Mouse (Mus musculus) midbrain, embryonic 14.5 days (tissue): ENCODE data around the gene Efemp2. TPM values are rescaled to one million over a fixed set of nuclear protein-coding genes. Genes with fewer than 3 reads are reported as not detected.
A peak's percentile ranks its signal among the peaks of the same experiment; 100 is the strongest.

Experiments
- ATAC-seq: fragments of 200-750 bp; cut with Nextera tagmentation; 2 replicates; pipeline ENCODE4 v1.8.0; 2017; ENCODE audit warnings: moderate number of reproducible peaks, moderate library complexity; ENCODE audit not compliant: low FRiP score, low TSS enrichment
- DNase-seq: peaks from one replicate; pipeline ENCODE4 v3.0.0-alpha.2; 2015
- H3K27ac ChIP-seq: fragments of 300-500 bp; sonication (generic); replicated peaks from 2 replicates; pipeline ENCODE4 v1.5.1; 2014; ENCODE audit warnings: mild to moderate bottlenecking, low read depth, low read length, moderate library complexity
- H3K27me3 ChIP-seq: fragments of 300-500 bp; sonication (generic); 2 replicates; pipeline ENCODE4 v1.6.1; 2014; ENCODE audit warnings: low read length, control low read depth, mixed read lengths; ENCODE audit not compliant: control insufficient read depth, insufficient read depth
- H3K36me3 ChIP-seq: fragments of 300-500 bp; sonication (generic); 2 replicates; pipeline ENCODE4 v1.6.1; 2014; ENCODE audit warnings: low read length, control low read depth; ENCODE audit not compliant: control insufficient read depth, insufficient read depth
- H3K4me1 ChIP-seq: fragments of 300-500 bp; sonication (generic); 2 replicates; pipeline ENCODE4 v1.6.1; 2014; ENCODE audit warnings: mild to moderate bottlenecking, antibody characterized with exemption, low read length, control low read depth; ENCODE audit not compliant: control insufficient read depth, insufficient read depth
- H3K4me2 ChIP-seq: fragments of 300-500 bp; sonication (generic); 2 replicates; pipeline ENCODE4 v1.6.1; 2014; ENCODE audit warnings: mild to moderate bottlenecking, low read length, moderate library complexity
- H3K4me3 ChIP-seq: fragments of 300-500 bp; sonication (generic); replicated peaks from 2 replicates; pipeline ENCODE4 v1.5.1; 2014; ENCODE audit warnings: low read depth, low read length
- H3K9ac ChIP-seq: fragments of 300-500 bp; sonication (generic); replicated peaks from 2 replicates; pipeline ENCODE4 v1.6.1; 2014; ENCODE audit warnings: mild to moderate bottlenecking, low read length, moderate library complexity
- H3K9me3 ChIP-seq: fragments of 300-500 bp; sonication (generic); 2 replicates; pipeline ENCODE4 v1.6.1; 2016; ENCODE audit warnings: low read length, control low read depth, mixed read lengths; ENCODE audit not compliant: control insufficient read depth
- WGBS: fragments of 180-500 bp; shearing (Covaris S2); extraction: QIAGEN DNeasy Blood & Tissue Kit; methylation state at CpG from one replicate; pipeline ENCODE4 v1.1.7; 2014; 5-methylcytosine and 5-hydroxymethylcytosine counted together
- polyA plus RNA-seq: library from polyadenylated mRNA; unstranded; fragments of >200 nt; fragmentation: Nextera tagmentation; extraction: Ambion mirVana; gene quantifications from 2 replicates; pipeline ENCODE4 v1.2.1, GENCODE M21; 2014

Gene Efemp2
- polyA plus RNA-seq = 18.0 and 28.7 TPM in 2 replicates

DNA sequence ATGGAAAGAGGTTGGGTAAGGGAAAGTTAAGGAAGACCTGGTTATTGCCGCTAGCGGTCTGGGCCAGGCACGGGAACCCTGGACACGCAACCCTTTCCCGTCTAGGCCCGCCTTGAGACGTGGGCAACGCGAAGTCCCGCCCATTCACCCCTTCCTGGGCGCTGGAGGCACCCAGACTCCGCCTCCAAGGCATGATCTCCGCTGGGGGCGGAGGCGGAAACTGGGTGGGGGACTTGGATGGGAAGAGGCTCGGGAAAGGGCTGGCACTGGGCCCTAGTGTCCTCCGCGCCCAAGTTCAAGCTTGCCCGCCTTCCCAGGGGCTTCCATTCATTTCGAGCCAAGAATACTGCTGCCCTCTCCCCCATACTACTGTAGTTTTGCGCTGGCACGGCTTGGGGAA, at the start of gene Efemp2:
Efemp2 (plus strand) TSS at position 235 of the 400 bp plus-strand sequence.
- ATAC-seq = peak; percentile 57; the same call in 1 of the 2 replicates
- 2% methylated on average over 22 of the region's 22 CpGs for WGBS

DNA sequence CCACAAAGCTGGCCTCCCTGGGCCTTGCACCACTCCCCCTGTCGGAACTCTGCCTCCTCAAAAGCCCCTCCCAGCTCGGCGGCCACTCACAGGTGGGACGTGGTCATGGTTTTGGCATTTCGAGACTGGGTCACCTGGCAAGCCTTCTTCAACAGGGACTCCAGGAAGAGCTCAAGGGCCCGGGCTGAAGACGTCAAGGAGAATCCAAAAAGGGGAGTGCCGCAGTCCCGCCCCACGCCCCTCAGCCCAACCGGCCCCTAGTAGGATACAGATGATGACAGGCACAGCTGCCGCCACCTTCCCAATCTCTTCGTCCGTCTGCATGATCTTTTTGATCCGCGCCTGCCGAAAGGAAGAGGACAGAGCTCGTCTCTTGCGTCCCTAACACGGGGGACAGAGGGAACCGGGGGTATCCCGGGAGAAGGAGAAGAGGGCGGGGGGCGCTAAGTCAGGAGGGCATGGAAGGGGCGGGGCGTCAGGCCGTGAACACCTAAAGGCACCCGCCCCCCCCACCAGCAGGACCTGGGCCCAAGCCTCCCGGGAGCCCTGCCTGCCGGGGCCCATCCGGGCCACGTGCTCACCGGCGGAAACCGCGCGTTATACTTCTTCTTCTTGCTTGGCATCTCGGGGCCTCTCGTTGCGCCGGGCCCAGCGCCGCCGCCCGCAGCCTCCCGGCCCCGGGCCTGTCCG, 49.5 kb upstream of the Efemp2 start:
- peak overlapping the region; percentile 77 for H3K9ac ChIP-seq
- H3K27me3 ChIP-seq = no peaks in the 10 kb centered on the region
- H3K4me1 ChIP-seq = peaks cover 29% of the 10 kb centered on the region
- H3K36me3 ChIP-seq = peaks cover 56% of the 10 kb centered on the region
- under 1% methylated on average over 47 of the region's 48 CpGs for WGBS
- peak; percentile 81 for DNase-seq
- H3K27ac ChIP-seq = peak overlapping the region; percentile 86
- peak; percentile 64 for ATAC-seq
- peak overlapping the region; percentile 81 for H3K4me3 ChIP-seq
- peak overlapping the region; percentile 88 for H3K4me2 ChIP-seq
- no peaks in the 10 kb centered on the region for H3K9me3 ChIP-seq

More for the DNA sequence above, at the start of gene Efemp2:
- Histone ChIP-seq H3K4me2 (peak within 1 kb of the TSS; percentile 95), H3K9me3 (no peaks in the 10 kb centered on the region), H3K4me1 (peaks cover 21% of the 10 kb centered on the region), H3K27me3 (no peaks in the 10 kb centered on the region), H3K4me3 (peak within 1 kb of the TSS; percentile 53), H3K27ac (peak within 1 kb of the TSS; percentile 61), H3K36me3 (no peaks in the 10 kb centered on the region), H3K9ac (peak within 1 kb of the TSS; percentile 76)
- DNase-seq = peak; percentile 82

DNA sequence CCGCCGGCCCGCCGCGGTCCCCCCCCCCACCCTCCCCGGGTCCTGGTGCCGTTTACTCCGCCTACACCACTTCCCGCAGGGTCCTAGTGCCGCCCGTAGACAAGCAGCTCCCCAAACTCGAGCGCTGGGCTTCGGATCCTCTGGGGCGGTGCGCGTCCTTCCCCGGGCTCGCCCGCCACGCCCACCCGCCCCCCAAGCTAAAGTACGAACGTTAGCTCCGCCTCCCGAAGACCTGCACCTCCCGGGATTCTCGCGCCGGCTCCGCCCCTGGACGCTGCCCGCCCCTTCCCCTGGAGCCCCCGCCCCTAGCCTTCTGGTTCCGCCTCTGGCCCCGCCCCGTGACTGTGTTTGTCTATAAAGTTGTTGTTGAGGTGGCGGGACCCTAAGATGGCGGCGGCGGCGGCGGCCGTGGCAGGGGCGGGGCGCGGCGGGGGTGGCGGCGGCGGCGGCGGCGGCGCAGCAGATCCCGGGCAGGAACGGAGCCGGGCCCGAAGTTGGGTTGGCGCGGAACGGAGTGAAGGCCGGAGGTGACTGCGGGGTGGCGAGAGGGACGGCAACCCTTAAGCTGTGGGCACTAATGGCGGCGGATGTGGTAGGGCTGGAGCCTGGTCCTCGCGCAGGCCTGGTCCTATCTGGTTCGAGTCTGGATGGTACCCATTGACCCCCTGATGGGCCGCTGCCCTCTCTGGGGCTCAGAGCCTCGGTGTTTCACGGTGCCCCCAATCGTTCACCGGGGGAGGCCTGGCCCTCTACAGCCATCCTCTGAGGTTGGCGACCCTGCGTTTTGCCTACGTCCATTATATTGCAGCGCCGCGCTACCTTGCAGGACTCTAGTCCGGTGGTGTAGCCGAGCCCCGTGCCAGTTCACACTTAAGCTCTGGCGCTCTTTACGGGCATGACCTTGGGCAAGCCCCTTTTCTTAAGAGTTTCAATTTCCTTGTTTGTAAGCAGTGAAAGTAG, 48.7 kb upstream of the Efemp2 start, which contains the start of the genes Drap1 and AI837181:
Drap1 (minus strand) TSS at position 198 of the 960 bp plus-strand sequence.
AI837181 (plus strand) TSS at position 363 of the 960 bp plus-strand sequence.
- peak within 1 kb of the TSS; percentile 81 for H3K4me3 ChIP-seq
- peak within 1 kb of the TSS; percentile 88 for H3K4me2 ChIP-seq
- DNase-seq (peak; percentile 99), ATAC-seq (peak; percentile 91)
- H3K36me3 ChIP-seq = peaks cover 54% of the 10 kb centered on the region
- WGBS = under 1% methylated on average over 82 of the region's 87 CpGs
- H3K27ac ChIP-seq = peak within 1 kb of the TSS; percentile 90
- no peaks in the 10 kb centered on the region for H3K27me3 ChIP-seq
- peak within 1 kb of the TSS; percentile 90 for H3K9ac ChIP-seq
- H3K9me3 ChIP-seq = no peaks in the 10 kb centered on the region
- H3K4me1 ChIP-seq = peaks cover 29% of the 10 kb centered on the region

DNA sequence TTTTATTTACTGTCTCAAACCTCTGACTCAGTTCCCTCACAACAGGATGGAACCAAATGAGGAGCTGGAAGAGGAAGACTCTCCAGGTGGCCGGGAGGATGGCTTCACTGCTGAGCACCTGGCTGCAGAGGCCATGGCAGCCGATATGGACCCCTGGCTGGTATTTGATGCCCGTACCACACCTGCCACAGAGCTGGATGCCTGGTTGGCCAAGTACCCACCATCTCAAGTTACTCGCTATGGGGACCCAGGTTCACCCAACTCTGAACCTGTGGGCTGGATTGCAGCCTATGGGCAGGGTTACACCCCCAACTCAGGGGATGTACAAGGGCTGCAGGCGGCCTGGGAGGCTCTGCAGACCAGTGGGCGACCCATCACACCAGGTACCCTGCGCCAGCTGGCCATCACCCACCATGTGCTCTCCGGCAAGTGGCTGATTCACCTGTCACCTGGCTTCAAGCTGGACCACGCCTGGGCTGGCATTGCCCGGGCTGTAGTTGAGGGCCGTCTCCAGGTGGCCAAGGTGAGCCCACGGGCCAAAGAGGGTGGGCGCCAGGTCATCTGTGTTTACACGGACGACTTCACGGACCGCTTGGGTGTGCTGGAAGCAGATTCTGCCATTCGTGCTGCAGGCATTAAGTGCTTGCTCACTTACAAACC, 47.7 kb upstream of the Efemp2 start:
- WGBS = 92% methylated on average over 18 of the region's 18 CpGs
- Histone ChIP-seq H3K27me3 (no peaks in the 10 kb centered on the region), H3K4me3 (peak overlapping the region; percentile 81), H3K27ac (peak overlapping the region; percentile 90; the same call in 1 of the 2 replicates), H3K9ac (peak overlapping the region; percentile 90), H3K4me2 (peak overlapping the region; percentile 84), H3K36me3 (peaks cover 44% of the 10 kb centered on the region), H3K4me1 (peaks cover 29% of the 10 kb centered on the region), H3K9me3 (no peaks in the 10 kb centered on the region)
- DNase-seq = no peak
- no peak for ATAC-seq

DNA sequence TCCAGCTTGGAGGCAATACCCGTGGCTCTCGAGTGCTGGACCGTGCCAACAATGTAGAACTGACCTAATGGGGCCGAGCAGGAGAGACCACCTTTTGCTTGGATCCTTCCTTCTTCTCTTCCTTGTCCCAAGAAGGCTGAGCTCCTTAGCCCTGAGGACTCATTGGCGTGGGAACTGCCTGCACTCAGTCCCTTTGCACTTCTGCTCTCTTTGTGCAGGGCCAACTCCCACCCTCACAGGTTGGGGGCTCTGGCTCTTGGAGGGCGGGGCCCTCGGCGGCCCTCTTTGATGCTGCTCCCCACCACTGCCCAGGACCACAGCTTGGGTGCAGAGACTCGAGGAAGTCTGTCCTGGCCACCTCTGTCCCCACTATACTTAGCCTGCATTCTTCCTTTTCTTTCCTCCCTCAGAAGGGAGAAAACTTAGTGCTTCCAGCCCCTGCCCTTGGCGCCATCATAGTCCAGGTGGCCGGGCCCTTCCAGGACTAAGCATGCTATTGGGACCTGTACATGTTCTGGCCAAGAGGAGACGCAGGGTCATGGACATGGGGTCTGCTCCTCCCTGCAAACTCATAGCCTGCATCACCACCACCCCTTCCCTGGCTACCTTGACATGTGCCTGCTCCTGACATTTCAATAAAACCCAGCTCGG, 47.0 kb upstream of the Efemp2 start:
- ATAC-seq = no peak
- H3K27me3 ChIP-seq = no peaks in the 10 kb centered on the region
- DNase-seq = no peak
- 0 out of 2 replicates have a peak overlapping the region, but pooled peaks have one; percentile 81 for H3K4me3 ChIP-seq
- peaks cover 38% of the 10 kb centered on the region for H3K36me3 ChIP-seq
- WGBS = 93% methylated on average over 13 of the region's 13 CpGs
- H3K9ac ChIP-seq = no peak overlapping the region
- no peaks in the 10 kb centered on the region for H3K9me3 ChIP-seq
- peak overlapping the region; percentile 84; the same call in 1 of the 2 replicates for H3K4me2 ChIP-seq
- peaks cover 29% of the 10 kb centered on the region for H3K4me1 ChIP-seq
- no peak overlapping the region for H3K27ac ChIP-seq

DNA sequence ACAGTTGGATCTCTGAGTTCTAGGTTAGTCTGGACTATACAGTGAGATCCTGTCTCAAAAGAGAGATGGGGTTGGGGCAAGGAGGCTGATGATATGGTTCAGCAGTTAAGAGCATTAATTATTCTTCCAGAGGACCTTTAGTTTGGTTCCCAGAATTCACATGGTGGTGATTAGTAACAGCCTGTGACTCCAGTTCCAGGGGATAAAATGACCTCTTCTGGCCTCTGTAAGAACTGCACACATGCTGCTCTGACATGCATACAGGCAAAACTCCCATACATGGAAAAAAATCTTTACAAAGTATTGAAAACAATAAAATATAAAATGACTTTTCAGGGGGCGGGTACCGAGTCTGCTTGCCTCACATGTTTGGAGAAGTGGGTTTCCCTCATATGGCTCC, 45.7 kb upstream of the Efemp2 start:
- whole genome bisulfite sequencing = 88% methylated on average over 2 of the region's 2 CpGs

DNA sequence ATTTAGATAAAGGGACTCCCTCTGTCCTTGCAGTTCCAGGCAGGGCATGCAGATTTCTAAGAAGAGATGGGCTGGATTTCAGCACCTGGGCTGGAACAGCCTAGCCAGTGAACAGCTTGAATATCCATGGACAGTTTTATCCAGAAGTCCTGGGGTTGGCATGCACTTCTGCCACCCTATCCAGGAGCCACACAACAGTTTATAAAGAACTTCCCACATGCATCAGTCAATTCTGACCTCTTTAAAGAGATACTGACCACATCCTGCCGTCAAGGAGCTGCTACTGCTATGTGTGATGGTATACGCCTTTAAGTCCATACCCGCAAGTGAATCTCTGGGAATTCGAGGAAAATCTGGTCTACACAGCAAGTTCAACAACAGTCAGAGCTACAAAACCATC, 44.5 kb upstream of the Efemp2 start:
- Histone ChIP-seq H3K9ac (0 out of 2 replicates have a peak overlapping the region, but pooled peaks have one; percentile 14), H3K9me3 (no peaks in the 10 kb centered on the region), H3K4me2 (no peak overlapping the region), H3K4me3 (no peak overlapping the region), H3K27ac (no peak overlapping the region), H3K27me3 (no peaks in the 10 kb centered on the region), H3K4me1 (peaks cover 24% of the 10 kb centered on the region), H3K36me3 (peaks cover 22% of the 10 kb centered on the region)
- ATAC-seq (no peak), DNase-seq (no peak)
- WGBS = 84% methylated on average over 4 of the region's 4 CpGs

More for the DNA sequence above, 45.7 kb upstream of the Efemp2 start:
- DNase-seq (peak; percentile 60), ATAC-seq (no peak)
- Histone ChIP-seq H3K9ac (no peak overlapping the region), H3K36me3 (peaks cover 24% of the 10 kb centered on the region), H3K4me3 (no peak overlapping the region), H3K27ac (no peak overlapping the region), H3K27me3 (no peaks in the 10 kb centered on the region), H3K4me1 (peaks cover 26% of the 10 kb centered on the region), H3K9me3 (no peaks in the 10 kb centered on the region), H3K4me2 (no peak overlapping the region)

DNA sequence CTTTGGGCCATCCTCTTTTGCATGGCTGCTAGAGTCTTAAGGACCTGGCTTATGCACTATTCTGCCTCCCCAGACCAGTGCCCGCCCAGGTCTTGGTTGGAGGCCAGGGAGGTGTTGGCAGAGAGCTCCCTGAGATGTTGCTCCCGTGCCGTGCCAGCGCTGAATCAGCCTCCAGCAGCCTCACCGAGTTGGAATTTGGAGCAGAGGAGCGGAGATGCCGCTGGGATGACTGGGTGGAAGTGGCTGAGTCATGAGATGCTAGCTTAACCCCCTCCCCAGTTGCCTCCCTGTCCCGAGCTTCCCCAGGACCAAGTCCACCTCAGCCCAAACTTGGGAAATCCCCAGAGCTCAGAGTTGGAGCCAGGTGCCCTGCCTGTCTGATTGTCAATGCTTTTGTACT, 43.9 kb upstream of the Efemp2 start:
- Histone ChIP-seq H3K4me1 (peaks cover 24% of the 10 kb centered on the region), H3K9me3 (no peaks in the 10 kb centered on the region), H3K36me3 (peaks cover 22% of the 10 kb centered on the region), H3K4me3 (no peak overlapping the region), H3K27me3 (no peaks in the 10 kb centered on the region), H3K27ac (no peak overlapping the region), H3K4me2 (no peak overlapping the region), H3K9ac (no peak overlapping the region)
- no peak for DNase-seq
- no peak for ATAC-seq
- WGBS = 78% methylated on average over 8 of the region's 8 CpGs
